Mouse (Mus musculus): ENCODE measurements at regions not wholly inside any gene's neighbourhood (a gene's known extent, or its start where the extent isn't known, plus 50 kb on each side); places are given as distances from the start of the nearest gene placed in this dataset.
A peak's percentile ranks its signal among the peaks of the same experiment; 100 is the strongest.

DNA sequence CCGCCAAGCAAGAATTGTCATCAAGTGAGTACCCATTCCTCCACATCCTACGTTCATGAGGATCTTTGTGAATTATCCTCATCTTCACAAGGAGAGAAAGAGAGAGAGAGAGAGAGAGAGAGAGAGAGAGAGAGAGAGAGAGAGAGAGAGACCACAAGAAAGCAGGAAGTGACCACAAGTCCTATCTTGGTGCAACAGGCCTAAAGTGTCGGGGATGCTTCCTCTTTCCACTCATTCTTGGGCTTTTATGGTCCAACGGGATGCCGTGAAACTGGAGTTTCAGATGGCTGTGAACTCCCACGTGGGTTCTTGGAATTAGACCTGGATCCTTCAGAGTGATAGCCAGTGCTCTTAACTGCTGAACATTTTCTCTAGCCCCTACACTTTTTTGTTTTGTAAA lies 53.1 kb upstream of the Rai14 start:
- no peak for DNase-seq (ENCODE audit: low spot score)
- H3K9me3 ChIP-seq: no peaks in the 10 kb centered on the region
- no peaks in the 10 kb centered on the region for H3K27me3 ChIP-seq (replicated peaks; ENCODE audit: low read depth, poor library complexity, severe bottlenecking)
- no peaks in the 10 kb centered on the region for H3K4me1 ChIP-seq
- WGBS: 86% methylated on average over 6 of the region's 6 CpGs
- H3K27ac ChIP-seq (replicated peaks): no peak overlapping the region
- H3K4me3 ChIP-seq: no peak overlapping the region
- no peaks in the 10 kb centered on the region for H3K36me3 ChIP-seq (replicated peaks)

DNA sequence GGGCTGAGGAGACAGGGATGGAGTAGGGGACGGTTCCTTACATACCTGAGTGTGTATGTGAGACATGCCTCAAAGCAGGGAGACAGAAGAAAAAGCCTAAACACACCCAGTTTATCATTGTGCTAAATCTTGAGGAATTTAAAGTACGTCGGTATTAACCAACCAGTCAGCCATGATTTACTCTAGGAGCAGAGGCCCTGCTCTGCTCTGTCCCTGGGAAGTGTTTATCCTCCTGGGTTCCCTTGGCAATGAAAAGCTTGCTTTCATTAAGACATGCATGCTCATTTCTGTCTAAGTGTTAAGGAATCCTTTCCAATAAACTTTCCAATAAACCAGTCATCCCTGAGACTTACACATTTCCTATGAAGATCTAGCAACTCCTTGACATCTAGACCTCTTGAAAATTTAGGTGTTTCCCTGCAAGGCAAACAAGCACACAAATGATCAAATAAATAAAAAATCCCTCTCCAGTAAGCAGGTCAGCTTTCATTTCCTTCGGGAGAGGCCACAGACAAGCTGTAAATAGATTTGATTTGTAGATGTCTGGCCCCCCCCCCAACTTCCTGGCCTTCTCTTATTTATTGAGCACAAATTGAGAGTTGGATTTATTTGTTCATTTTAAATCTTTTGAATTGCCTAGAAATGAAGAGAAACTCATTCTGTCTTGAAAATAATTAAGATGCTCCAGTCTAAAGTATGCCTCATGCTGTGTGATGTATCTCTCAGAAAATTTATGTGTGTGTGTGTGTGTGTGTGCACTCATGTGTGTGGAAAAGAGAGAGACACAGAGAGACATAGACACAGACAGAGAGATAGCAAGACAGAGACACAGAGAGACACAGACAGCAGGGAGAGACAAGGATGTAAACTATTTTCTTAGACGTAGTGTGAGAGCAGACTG lies 56.2 kb upstream of the Rai14 start:
- no peaks in the 10 kb centered on the region for H3K4me1 ChIP-seq
- H3K4me3 ChIP-seq: no peak overlapping the region
- no peak overlapping the region for H3K27ac ChIP-seq (replicated peaks)
- no peaks in the 10 kb centered on the region for H3K36me3 ChIP-seq (replicated peaks)
- no peak for DNase-seq (ENCODE audit: low spot score)
- H3K27me3 ChIP-seq (replicated peaks; ENCODE audit: low read depth, poor library complexity, severe bottlenecking): no peaks in the 10 kb centered on the region
- H3K9me3 ChIP-seq: no peaks in the 10 kb centered on the region
- WGBS: 78% methylated on average over 5 of the region's 5 CpGs

DNA sequence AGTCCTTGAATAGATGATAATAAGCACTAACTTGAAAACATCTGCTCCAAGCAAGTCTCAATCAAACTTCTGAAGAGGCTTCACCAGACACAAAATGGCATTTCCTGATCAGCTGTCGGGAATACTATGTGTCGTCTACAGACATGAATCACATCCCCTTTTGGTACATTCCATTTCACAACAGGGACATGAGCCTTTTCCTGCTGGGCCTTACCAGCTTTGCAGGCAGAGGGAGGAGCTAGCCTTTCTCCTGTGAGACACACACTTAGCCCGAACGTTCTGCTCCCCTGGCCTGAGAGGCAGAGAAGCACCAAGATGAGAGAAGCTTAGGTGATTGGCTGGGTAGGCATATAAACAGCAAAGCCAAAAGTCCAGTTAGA lies 56.9 kb upstream of the Rai14 start:
- H3K36me3 ChIP-seq (replicated peaks): no peaks in the 10 kb centered on the region
- DNase-seq (ENCODE audit: low spot score): no peak
- WGBS: 47% methylated on average over 4 of the region's 4 CpGs
- no peaks in the 10 kb centered on the region for H3K27me3 ChIP-seq (replicated peaks; ENCODE audit: low read depth, poor library complexity, severe bottlenecking)
- no peak overlapping the region for H3K27ac ChIP-seq (replicated peaks)
- H3K4me1 ChIP-seq: no peaks in the 10 kb centered on the region
- no peak overlapping the region for H3K4me3 ChIP-seq
- no peaks in the 10 kb centered on the region for H3K9me3 ChIP-seq

DNA sequence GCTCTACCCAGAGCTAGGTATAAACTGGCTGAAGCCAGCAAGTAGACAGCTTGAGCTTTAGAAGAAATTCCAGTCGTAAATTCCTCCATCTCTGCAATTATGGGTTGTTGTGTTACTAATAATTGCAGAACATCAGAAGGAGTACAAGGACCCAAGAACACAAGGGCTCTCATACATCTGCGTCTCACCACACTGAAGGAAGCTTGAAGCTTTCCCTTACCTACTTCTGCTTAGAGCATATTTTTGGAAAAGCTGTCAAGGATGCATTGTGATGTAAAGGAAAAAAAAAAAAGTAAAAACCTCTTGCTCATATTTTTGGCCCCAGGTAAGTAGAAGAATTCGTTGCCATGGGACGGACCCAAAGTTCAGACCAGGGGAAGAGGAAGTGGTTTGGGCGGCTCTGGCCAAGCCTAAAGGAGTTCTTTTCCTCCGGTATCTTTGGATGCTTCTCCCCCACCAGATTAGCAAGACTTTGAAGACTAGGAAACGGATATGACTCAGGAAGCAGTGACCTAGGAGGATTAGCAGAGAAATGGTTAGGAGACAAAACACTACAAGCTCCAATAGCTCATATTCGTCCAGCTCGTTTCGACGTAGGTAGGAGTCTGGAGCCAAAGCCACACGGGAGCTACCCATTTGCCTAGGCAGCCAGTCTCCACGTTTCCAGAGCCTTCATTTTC lies 65.7 kb upstream of the Rai14 start:
- Histone ChIP-seq H3K27me3 (replicated peaks; ENCODE audit: low read depth, poor library complexity, severe bottlenecking) (no peaks in the 10 kb centered on the region), H3K4me3 (no peak overlapping the region), H3K9me3 (no peaks in the 10 kb centered on the region), H3K4me1 (no peaks in the 10 kb centered on the region), H3K27ac (replicated peaks) (no peak overlapping the region), H3K36me3 (replicated peaks) (no peaks in the 10 kb centered on the region)
- 86% methylated on average over 13 of the region's 13 CpGs for WGBS
- DNase-seq (ENCODE audit: low spot score): no peak

DNA sequence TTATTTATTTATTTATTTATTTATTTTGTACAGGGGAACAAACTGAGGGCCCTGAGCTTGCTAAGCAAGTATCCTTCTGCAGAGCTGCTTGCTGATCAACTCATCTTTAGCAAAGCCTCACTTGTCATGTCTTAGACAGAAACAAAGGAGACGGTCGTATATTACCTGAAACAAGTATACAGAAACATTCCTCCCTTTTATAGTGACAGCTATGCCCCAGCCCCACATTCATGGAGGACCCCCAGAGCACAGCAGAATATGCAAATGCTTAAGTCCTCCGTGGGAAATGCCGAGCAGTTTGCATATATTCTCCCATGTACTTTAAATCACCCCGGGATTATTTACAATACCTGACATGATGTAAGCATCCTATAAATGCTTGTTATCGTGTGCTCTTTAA lies 74.9 kb upstream of the Rai14 start:
- WGBS: 84% methylated on average over 6 of the region's 6 CpGs
- no peaks in the 10 kb centered on the region for H3K27me3 ChIP-seq (replicated peaks; ENCODE audit: low read depth, poor library complexity, severe bottlenecking)
- H3K4me1 ChIP-seq: no peaks in the 10 kb centered on the region
- no peak for DNase-seq (ENCODE audit: low spot score)
- no peaks in the 10 kb centered on the region for H3K36me3 ChIP-seq (replicated peaks)
- H3K4me3 ChIP-seq: no peak overlapping the region
- H3K27ac ChIP-seq (replicated peaks): no peak overlapping the region
- no peaks in the 10 kb centered on the region for H3K9me3 ChIP-seq

DNA sequence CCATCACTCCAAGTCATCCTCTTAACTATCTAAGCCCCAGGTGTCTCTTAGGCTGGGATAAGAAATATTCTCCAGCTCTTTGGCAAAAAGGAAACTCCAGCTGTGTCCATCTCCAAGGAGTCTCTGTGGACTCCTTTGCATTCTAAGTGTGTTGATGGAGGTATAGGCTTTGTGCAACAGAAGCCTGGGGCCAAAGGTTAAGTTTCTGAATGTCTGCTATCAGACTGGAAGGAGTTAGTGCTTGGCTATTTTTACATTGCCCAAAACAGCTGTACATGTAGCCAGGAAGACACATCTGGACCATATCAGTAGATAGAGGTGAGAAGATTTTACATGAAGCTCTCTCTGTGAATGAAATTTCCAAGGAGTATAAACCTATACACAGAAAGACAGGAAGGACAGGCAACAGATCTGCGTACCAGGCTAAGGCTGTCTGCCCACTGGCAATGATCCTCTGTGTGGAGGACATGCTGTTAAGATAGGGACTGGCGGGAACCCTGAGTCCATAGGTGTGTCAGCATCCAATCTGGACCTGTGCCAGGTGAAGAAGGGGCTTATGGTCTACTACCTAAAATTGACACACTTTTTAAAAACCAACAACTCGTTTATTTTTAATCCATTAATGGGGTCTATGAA lies 76.6 kb upstream of the Rai14 start:
- DNase-seq (ENCODE audit: low spot score): no peak
- no peaks in the 10 kb centered on the region for H3K9me3 ChIP-seq
- no peak overlapping the region for H3K27ac ChIP-seq (replicated peaks)
- no peaks in the 10 kb centered on the region for H3K4me1 ChIP-seq
- 80% methylated on average over 3 of the region's 3 CpGs for WGBS
- no peak overlapping the region for H3K4me3 ChIP-seq
- no peaks in the 10 kb centered on the region for H3K36me3 ChIP-seq (replicated peaks)
- H3K27me3 ChIP-seq (replicated peaks; ENCODE audit: low read depth, poor library complexity, severe bottlenecking): no peaks in the 10 kb centered on the region

DNA sequence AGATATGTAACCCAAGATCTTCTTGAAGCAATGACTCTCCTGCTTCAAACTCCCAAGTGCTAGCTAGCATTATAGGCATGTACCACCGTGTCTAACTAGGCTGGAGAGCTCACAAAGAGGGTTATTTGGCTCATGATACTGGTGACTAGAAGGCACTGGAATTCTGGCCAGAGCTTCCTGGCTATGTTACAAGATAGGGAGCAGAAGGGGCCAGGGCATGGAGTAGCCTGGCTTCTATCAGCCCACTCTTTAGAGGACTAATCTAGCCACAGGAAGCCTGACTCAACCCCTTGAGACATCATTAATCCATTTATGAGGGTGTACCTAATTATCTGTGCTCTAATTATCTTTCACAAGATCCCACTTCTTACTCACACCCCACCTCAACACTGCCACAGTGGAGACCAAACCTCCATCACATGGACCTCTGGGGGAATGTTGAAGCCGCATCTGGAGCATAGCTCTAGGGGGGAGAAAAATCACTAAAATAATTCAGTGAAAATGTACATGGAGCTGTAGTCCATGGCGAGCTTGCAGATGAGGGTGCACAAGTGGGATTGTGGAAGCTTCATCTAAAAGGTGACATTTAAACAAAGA lies 77.2 kb upstream of the Rai14 start:
- Histone ChIP-seq H3K9me3 (no peaks in the 10 kb centered on the region), H3K4me3 (no peak overlapping the region), H3K27me3 (replicated peaks; ENCODE audit: low read depth, poor library complexity, severe bottlenecking) (no peaks in the 10 kb centered on the region), H3K36me3 (replicated peaks) (no peaks in the 10 kb centered on the region), H3K4me1 (no peaks in the 10 kb centered on the region), H3K27ac (replicated peaks) (no peak overlapping the region)
- WGBS: 85% methylated on average over 3 of the region's 3 CpGs
- DNase-seq (ENCODE audit: low spot score): no peak

DNA sequence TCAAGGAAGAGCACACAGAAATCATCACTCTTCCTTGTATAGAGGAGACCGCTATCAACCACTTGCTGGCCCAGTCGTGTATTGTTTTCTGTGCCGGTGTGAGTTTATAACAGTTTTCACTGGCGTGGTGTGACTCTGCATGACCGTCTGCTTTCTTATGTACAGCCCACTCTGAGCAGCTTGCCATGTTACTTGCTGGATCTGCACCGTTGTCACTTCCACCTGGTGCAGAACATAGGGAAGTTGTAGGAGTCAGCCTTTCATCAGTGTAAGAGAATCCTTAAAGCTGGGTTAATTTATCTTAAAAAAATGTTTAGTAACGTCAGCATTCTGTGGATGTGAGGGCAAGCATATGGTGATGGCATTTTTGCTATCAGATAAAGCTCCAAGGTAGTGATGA lies 77.7 kb upstream of the Rai14 start:
- H3K9me3 ChIP-seq: no peaks in the 10 kb centered on the region
- H3K27ac ChIP-seq (replicated peaks): no peak overlapping the region
- DNase-seq (ENCODE audit: low spot score): no peak
- no peaks in the 10 kb centered on the region for H3K4me1 ChIP-seq
- H3K27me3 ChIP-seq (replicated peaks; ENCODE audit: low read depth, poor library complexity, severe bottlenecking): no peaks in the 10 kb centered on the region
- H3K36me3 ChIP-seq (replicated peaks): no peaks in the 10 kb centered on the region
- no peak overlapping the region for H3K4me3 ChIP-seq
- 89% methylated on average over 7 of the region's 7 CpGs for WGBS

DNA sequence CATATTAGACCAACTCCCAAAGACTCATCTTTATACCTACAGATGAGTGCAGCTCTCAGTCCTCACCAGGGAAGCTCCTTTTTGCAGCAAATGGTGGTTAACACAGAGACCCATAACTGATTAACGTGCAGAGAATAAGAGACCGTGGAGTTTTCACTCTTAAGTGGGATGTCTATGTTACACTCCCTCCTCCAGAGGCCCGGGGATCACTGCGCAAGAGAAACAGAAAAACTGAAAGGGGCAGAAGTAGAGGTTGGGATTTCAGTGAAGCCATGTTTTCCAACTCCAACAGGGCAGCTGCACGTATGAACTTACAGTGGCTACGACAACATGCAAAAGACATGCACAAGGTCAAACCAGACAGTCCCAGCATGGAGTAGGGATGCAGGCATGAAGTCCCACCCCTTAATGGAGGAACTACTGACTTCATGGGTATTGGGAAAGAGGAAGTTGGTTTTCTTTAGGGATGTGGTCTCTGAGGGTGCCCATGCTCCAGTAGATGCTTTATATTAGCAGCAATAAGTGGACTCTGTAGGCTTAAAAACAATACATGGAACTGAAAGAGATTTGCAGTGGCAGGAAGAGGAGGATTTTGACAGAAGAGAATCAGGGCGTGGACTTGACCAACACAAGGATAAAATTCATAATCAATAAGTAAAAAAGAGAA lies 80.8 kb upstream of the Rai14 start:
- Histone ChIP-seq H3K36me3 (replicated peaks) (no peaks in the 10 kb centered on the region), H3K9me3 (no peaks in the 10 kb centered on the region), H3K4me1 (no peaks in the 10 kb centered on the region), H3K4me3 (no peak overlapping the region), H3K27ac (replicated peaks) (no peak overlapping the region), H3K27me3 (replicated peaks; ENCODE audit: low read depth, poor library complexity, severe bottlenecking) (no peaks in the 10 kb centered on the region)
- no peak for DNase-seq (ENCODE audit: low spot score)
- WGBS: 90% methylated on average over 7 of the region's 7 CpGs

DNA sequence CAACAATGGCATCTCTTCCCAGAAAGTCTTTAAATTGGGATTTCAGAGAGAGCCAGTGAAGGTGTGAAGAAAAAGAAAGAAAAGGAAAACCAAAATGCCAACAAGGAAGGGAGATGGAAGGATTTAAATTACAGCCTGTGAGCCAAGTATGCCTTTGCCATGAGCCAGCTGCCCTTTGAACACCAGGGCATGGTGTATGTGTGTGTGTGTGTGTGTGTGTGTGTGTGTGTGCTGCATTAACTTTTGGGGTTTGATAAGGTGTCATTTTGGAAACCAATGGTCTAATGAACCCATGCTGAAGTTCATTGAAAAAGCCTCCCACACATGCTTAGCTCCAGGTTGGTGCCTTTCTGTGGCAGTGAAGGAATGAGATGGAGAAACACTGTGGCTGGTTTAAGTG lies 85.2 kb upstream of the Rai14 start:
- no peaks in the 10 kb centered on the region for H3K4me1 ChIP-seq
- no peaks in the 10 kb centered on the region for H3K9me3 ChIP-seq
- no peaks in the 10 kb centered on the region for H3K27me3 ChIP-seq (replicated peaks; ENCODE audit: low read depth, poor library complexity, severe bottlenecking)
- H3K27ac ChIP-seq (replicated peaks): no peak overlapping the region
- no peak overlapping the region for H3K4me3 ChIP-seq
- DNase-seq (ENCODE audit: low spot score): no peak
- no peaks in the 10 kb centered on the region for H3K36me3 ChIP-seq (replicated peaks)

DNA sequence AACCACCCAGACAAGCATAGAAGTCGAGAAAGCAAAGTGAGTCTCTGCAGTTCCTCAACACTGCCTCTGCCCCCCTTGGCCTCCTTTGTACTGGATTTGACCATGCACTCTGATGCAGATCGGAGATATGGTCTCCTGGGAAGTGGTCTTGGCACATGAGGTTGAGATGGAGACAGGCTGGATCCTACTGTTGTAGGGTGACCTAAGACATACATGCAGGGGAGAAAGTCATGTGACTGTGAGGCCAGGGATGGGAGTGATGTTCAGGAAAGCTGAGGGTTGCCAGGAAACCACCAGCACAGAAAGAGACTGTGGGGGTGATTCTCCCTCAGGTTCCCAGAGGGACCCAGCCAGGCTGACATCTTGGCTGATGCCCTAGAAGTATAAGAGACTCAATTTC lies 99.8 kb upstream of the Rai14 start:
- H3K36me3 ChIP-seq (replicated peaks): no peaks in the 10 kb centered on the region
- no peak overlapping the region; the same call in 1 of the 2 replicates for H3K27ac ChIP-seq (replicated peaks)
- WGBS: 84% methylated on average over 2 of the region's 2 CpGs
- peaks cover 13% of the 10 kb centered on the region for H3K4me1 ChIP-seq
- H3K27me3 ChIP-seq (replicated peaks; ENCODE audit: low read depth, poor library complexity, severe bottlenecking): no peaks in the 10 kb centered on the region
- no peak for DNase-seq (ENCODE audit: low spot score)
- no peaks in the 10 kb centered on the region for H3K9me3 ChIP-seq
- no peak overlapping the region for H3K4me3 ChIP-seq

DNA sequence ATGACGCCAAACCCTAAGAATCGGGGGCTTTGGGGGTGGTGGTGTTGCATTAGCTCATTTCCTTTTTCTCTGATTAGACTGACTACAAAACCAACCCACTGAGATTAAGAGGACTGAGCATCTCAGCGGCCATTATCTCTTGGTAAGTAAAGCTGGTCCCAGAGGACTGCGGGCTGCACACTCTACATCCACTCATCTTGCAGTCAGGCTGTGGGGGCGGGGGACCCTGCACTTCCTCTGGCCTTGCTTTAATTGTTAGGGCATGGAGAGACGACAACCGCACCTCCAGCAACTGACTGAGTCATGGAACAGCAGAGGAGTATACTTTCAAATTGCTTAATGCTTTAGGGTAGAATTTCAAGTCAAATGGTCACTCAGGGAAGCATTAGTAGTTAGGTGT lies 100.3 kb upstream of the Rai14 start:
- H3K9me3 ChIP-seq: no peaks in the 10 kb centered on the region
- no peak overlapping the region for H3K4me3 ChIP-seq
- 61% methylated on average over 7 of the region's 7 CpGs for WGBS
- peaks cover 13% of the 10 kb centered on the region for H3K4me1 ChIP-seq
- peak; percentile 41 for DNase-seq (ENCODE audit: low spot score)
- no peaks in the 10 kb centered on the region for H3K36me3 ChIP-seq (replicated peaks)
- H3K27me3 ChIP-seq (replicated peaks; ENCODE audit: low read depth, poor library complexity, severe bottlenecking): no peaks in the 10 kb centered on the region
- no peak overlapping the region; the same call in 1 of the 2 replicates for H3K27ac ChIP-seq (replicated peaks)
